ENCODE assay signal across 20 mouse cellular contexts in the genomic region with DNA sequence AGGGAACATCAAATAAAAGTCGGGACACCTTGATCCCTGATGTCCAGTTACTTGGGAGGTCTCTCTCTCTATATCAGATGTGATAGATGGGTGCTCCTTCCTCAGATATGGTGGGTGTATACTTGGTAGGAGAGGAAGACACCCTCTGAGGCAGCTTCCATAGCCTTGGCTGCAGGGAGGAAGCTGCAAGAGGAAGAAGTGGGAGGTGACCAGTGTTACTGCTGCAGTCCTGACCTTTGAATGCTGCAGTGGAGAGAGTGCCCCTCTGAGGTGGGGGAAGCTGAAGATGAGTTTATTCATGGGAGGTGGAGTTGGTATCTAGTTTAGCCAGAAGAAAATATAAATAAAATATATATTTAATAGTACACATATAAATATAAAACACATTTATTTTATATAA. TPM values are rescaled to one million over a fixed set of nuclear protein-coding genes. Genes with fewer than 3 reads are reported as not detected.
A peak's percentile ranks its signal among the peaks of the same experiment; 100 is the strongest.
DNase-seq lines count a peak whose midpoint lies in the region; ATAC-seq and TF ChIP-seq lines count a peak whose summit lies in the region.
"Had no signal": no experiment of that assay in that cellular context is flagged by ENCODE, and none has a peak within 500 bp of the region (broad histone marks: within the 10 kb centered on the region; RNA-seq: fewer than 3 reads in every experiment).

No protein-coding gene starts in this region.

- no peak overlapping the region for H3K4me3 ChIP-seq in heart, adult 2 months
- no peak overlapping the region for H3K4me3 ChIP-seq in MEL (ENCODE audit: control insufficient read depth in 1 of 2, insufficient read depth in 1 of 2, low read depth in 2 of 2, low read length in 2 of 2)
- H3K4me3 ChIP-seq in brown adipose tissue, adult 24 weeks (ENCODE audit: insufficient read depth, low read depth, low read length): no peak overlapping the region
- no peak overlapping the region for H3K4me3 ChIP-seq in forebrain, embryonic 12.5 days (replicated peaks)
- H3K4me3 ChIP-seq: embryonic facial prominence, embryonic 10.5 days; embryonic facial prominence, embryonic 12.5 days had no signal

- peak; percentile 55 for ATAC-seq in megakaryocyte, adult 5-6 weeks (ENCODE audit: poor library complexity, severe bottlenecking)
- ATAC-seq in forebrain, embryonic 12.5 days (ENCODE audit: low FRiP score): no peak
- ATAC-seq: forebrain, embryonic 14.5 days; forebrain, embryonic 16.5 days had no signal

- no peak overlapping the region for H3K4me2 ChIP-seq in forebrain, embryonic 12.5 days
- H3K4me2 ChIP-seq: embryonic facial prominence, embryonic 12.5 days had no signal

- no peak overlapping the region for H3K9ac ChIP-seq in heart, adult 2 months (ENCODE audit: low read depth, low read length)
- H3K9ac ChIP-seq in MEL (ENCODE audit: control insufficient read depth, low read depth, low read length, poor library complexity, severe bottlenecking): no peak overlapping the region
- no peak overlapping the region for H3K9ac ChIP-seq in forebrain, embryonic 12.5 days
- H3K9ac ChIP-seq: embryonic facial prominence, embryonic 12.5 days had no signal

- no peaks in the 10 kb centered on the region for H3K36me3 ChIP-seq in heart, adult 2 months (ENCODE audit: control insufficient read depth, insufficient read depth, low read length)
- peaks cover 0 to 38% of the 10 kb centered on the region in 2 experiments; a peak in 2 of 4 replicates for H3K36me3 ChIP-seq in MEL (ENCODE audit: control insufficient read depth in 1 of 2, insufficient read depth in 2 of 2, low read length in 2 of 2)
- no peaks in the 10 kb centered on the region for H3K36me3 ChIP-seq in forebrain, embryonic 12.5 days (replicated peaks)
- H3K36me3 ChIP-seq: embryonic facial prominence, embryonic 10.5 days; embryonic facial prominence, embryonic 12.5 days had no signal

- no peaks in the 10 kb centered on the region for H3K9me3 ChIP-seq in MEL (replicated peaks; ENCODE audit: insufficient read depth, low read length)
- H3K9me3 ChIP-seq in forebrain, embryonic 12.5 days: no peaks in the 10 kb centered on the region
- H3K9me3 ChIP-seq: embryonic facial prominence, embryonic 10.5 days; embryonic facial prominence, embryonic 12.5 days had no signal

- peaks cover 2% of the 10 kb centered on the region; the same call in 1 of the 2 replicates for H3K79me2 ChIP-seq in heart, adult 2 months (replicated peaks; ENCODE audit: control insufficient read depth, insufficient read depth, low read length)
- H3K79me2 ChIP-seq in MEL (ENCODE audit: control insufficient read depth, insufficient read depth, low read length, poor library complexity): 0 out of 2 replicates have a peak, but pooled peaks cover 3% of the 10 kb centered on the region

- H3K27ac ChIP-seq in heart, adult 2 months: peak overlapping the region; percentile 17
- H3K27ac ChIP-seq in MEL (ENCODE audit: control insufficient read depth, low read depth, low read length): no peak overlapping the region
- 0 out of 2 replicates have a peak overlapping the region, but pooled peaks have one; percentile 9 for H3K27ac ChIP-seq in brown adipose tissue, adult 24 weeks (replicated peaks; ENCODE audit: low read depth, low read length)
- H3K27ac ChIP-seq in forebrain, embryonic 12.5 days: no peak overlapping the region
- H3K27ac ChIP-seq: embryonic facial prominence, embryonic 10.5 days; embryonic facial prominence, embryonic 12.5 days had no signal

- TF ChIP-seq EP300 in heart, adult 2 months (IDR thresholded peaks at IDR 0.05; ENCODE audit: insufficient read depth, low read depth, low read length): no peak
- TF ChIP-seq EP300 in MEL (IDR thresholded peaks at IDR 0.05; ENCODE audit: low read depth in 1 of 2, low read length in 2 of 2): no peak

- intact Hi-C loops in heart, adult 2 months (cut with DNase I): loop anchor here (5.0 kb wide), 1 partner anchor 92 kb away; no protein-coding TSS in a partner anchor

- TF ChIP-seq RAD21 in MEL (IDR thresholded peaks at IDR 0.05; ENCODE audit: low read depth, low read length): no peak

- DNase-seq in heart, adult 2 months: no peak
- no peak for DNase-seq in heart, postnatal 4 days
- DNase-seq in MEL (ENCODE audit: low read depth, low spot score) (peak; percentile 33), MN1 (ENCODE audit: low spot score) (no peak)
- DNase-seq in heart, adult 9 months (ENCODE audit: low spot score in 2 of 2): no peak
- DNase-seq: adrenal gland, adult 2 months; adrenal gland, postnatal 10 days; adrenal gland, postnatal 25 days; cerebellum, adult 11-12 months; cerebellum, adult 2 months; cerebellum, adult 9-10 months; cerebellum, postnatal 10 days; cerebellum, postnatal 25 days had no signal

- H3K4me1 ChIP-seq in heart, adult 2 months (ENCODE audit: control insufficient read depth, insufficient read depth, low read length): peaks cover 19% of the 10 kb centered on the region
- peaks cover 27 to 37% of the 10 kb centered on the region in 2 experiments for H3K4me1 ChIP-seq in MEL (ENCODE audit: control insufficient read depth in 1 of 2, insufficient read depth in 2 of 2, low read length in 2 of 2)
- peaks cover 26% of the 10 kb centered on the region for H3K4me1 ChIP-seq in brown adipose tissue, adult 24 weeks (ENCODE audit: control insufficient read depth, insufficient read depth, insufficient read length, low read length)
- peaks cover 32% of the 10 kb centered on the region for H3K4me1 ChIP-seq in forebrain, embryonic 12.5 days

- TF ChIP-seq CTCF in heart, adult 2 months (IDR thresholded peaks at IDR 0.05): no peak
- no peak for TF ChIP-seq CTCF in MEL (IDR thresholded peaks at IDR 0.05 in 2 of 3, conservative IDR thresholded peaks at IDR 0.05 in 1 of 3; ENCODE audit: control insufficient read depth in 1 of 3, insufficient read depth in 1 of 3, low read depth in 2 of 3, low read length in 3 of 3, poor library complexity in 1 of 3, severe bottlenecking in 1 of 3)

- no peak for TF ChIP-seq POLR2A in heart, adult 2 months (IDR thresholded peaks at IDR 0.05; ENCODE audit: insufficient read depth, low read depth, low read length)
- no peak for TF ChIP-seq POLR2A in MEL (IDR thresholded peaks at IDR 0.05; ENCODE audit: control insufficient read depth in 1 of 2, insufficient read depth in 1 of 2, low read depth in 1 of 2, low read length in 2 of 2, poor library complexity in 1 of 2)

- no peaks in the 10 kb centered on the region for H3K27me3 ChIP-seq in heart, adult 2 months (ENCODE audit: control insufficient read depth, insufficient read depth, low read length)
- H3K27me3 ChIP-seq in MEL (ENCODE audit: control insufficient read depth in 1 of 2, insufficient read depth in 2 of 2, low read length in 2 of 2): no peaks in the 10 kb centered on the region
- H3K27me3 ChIP-seq in forebrain, embryonic 12.5 days: no peaks in the 10 kb centered on the region
- H3K27me3 ChIP-seq: embryonic facial prominence, embryonic 12.5 days had no signal

- 63% methylated on average over 1 of the region's 1 CpGs for WGBS in heart, adult 2 months
- 96% methylated on average over 1 of the region's 1 CpGs for WGBS in forebrain, embryonic 12.5 days

TF ChIP-seq in MEL, 35 proteins besides CTCF, POLR2A, EP300 and RAD21:
- no peak for TF ChIP-seq GATA1 (IDR thresholded peaks at IDR 0.05; ENCODE audit: low read depth, low read length)
- TF ChIP-seq E2F4 (IDR thresholded peaks at IDR 0.05; ENCODE audit: borderline replicate concordance, low read depth, low read length): no peak
- TF ChIP-seq ETS1 (IDR thresholded peaks at IDR 0.05; ENCODE audit: low read depth, low read length): no peak
- TF ChIP-seq ZNF384 (IDR thresholded peaks at IDR 0.05; ENCODE audit: low read depth, low read length): no peak
- no peak for TF ChIP-seq ZKSCAN1 (IDR thresholded peaks at IDR 0.05; ENCODE audit: low read depth, low read length)
- no peak for TF ChIP-seq MAFK (IDR thresholded peaks at IDR 0.05; ENCODE audit: borderline replicate concordance, low read depth, low read length)
- no peak for TF ChIP-seq KAT2A (conservative IDR thresholded peaks at IDR 0.05; ENCODE audit: low read depth, low read length)
- no peak for TF ChIP-seq NRF1 (IDR thresholded peaks at IDR 0.05; ENCODE audit: insufficient read depth, low read depth, low read length, poor library complexity, severe bottlenecking)
- no peak for TF ChIP-seq HCFC1 (IDR thresholded peaks at IDR 0.05; ENCODE audit: low read depth, low read length)
- no peak for TF ChIP-seq SIN3A (IDR thresholded peaks at IDR 0.05; ENCODE audit: low read length)
- no peak for TF ChIP-seq MAX (IDR thresholded peaks at IDR 0.05; ENCODE audit: low read length)
- TF ChIP-seq USF1 (IDR thresholded peaks at IDR 0.05; ENCODE audit: low read depth, low read length): no peak
- TF ChIP-seq POLR2AphosphoS2 (IDR thresholded peaks at IDR 0.05; ENCODE audit: low read length): no peak
- no peak for TF ChIP-seq MAZ (IDR thresholded peaks at IDR 0.05; ENCODE audit: low read depth, low read length)
- no peak for TF ChIP-seq CHD2 (IDR thresholded peaks at IDR 0.05; ENCODE audit: low read length)
- TF ChIP-seq MEF2A (IDR thresholded peaks at IDR 0.05; ENCODE audit: extremely low read depth, insufficient replicate concordance, low read depth, low read length, poor library complexity, severe bottlenecking): no peak
- no peak for TF ChIP-seq MXI1 (IDR thresholded peaks at IDR 0.05; ENCODE audit: low read depth, low read length)
- no peak for TF ChIP-seq GABPA (IDR thresholded peaks at IDR 0.05; ENCODE audit: low read depth, low read length)
- TF ChIP-seq JUND (IDR thresholded peaks at IDR 0.05; ENCODE audit: low read depth, low read length): no peak

RNA-seq across cellular contexts. Expression of gene Rps6ka2, which starts 5.4 kb away (rescaled TPM):
- 10 to 100 TPM; 33.6 to 33.7 TPM for total RNA-seq in heart, adult 2 months (2021)
- 26.4 and 45.6 TPM in 2 replicates for polyA plus RNA-seq in heart, adult 2 months (2012; rRNA removed)
- 10 to 100 TPM; 26.2 to 31.1 TPM for total RNA-seq in heart, postnatal 4 days (2021)
- 5.2 and 6.0 TPM in 2 replicates for total RNA-seq in MEL (2012; rRNA removed)
- 10 to 100 TPM in 1 of 2 experiments, not detected in 1; 11.2 TPM for polyA plus RNA-seq in MEL (2012; ENCODE audit: insufficient read depth in 1 of 2, insufficient read length in 2 of 2, low read depth in 1 of 2, low replicate concordance in 2 of 2, missing spikeins in 1 of 2)
- polyA plus RNA-seq in brown adipose tissue, adult 24 weeks (2012; ENCODE audit: insufficient read depth, insufficient read length, missing spikeins): 1.3 and 2.2 TPM in 2 replicates
- 5.6 and 6.7 TPM in 2 replicates for total RNA-seq in megakaryocyte, adult 5-6 weeks (2015)
- total RNA-seq in megakaryocyte, adult 5-6 weeks (2017): 5.5 and 6.5 TPM in 2 replicates
- 23.6 and 27.2 TPM in 2 replicates for polyA plus RNA-seq in forebrain, embryonic 12.5 days (2016; fragmentation: Nextera tagmentation; extraction: Ambion mirVana)

Comparison
In these comparisons a context has a peak if more than half of its experiments do, and no peak if none do; other contexts are left out.
1. H3K27ac ChIP-seq: peak in heart, adult 2 months (single experiment) and brown adipose tissue, adult 24 weeks (single experiment); none in MEL (single experiment) and forebrain, embryonic 12.5 days (single experiment).